Mouse (Mus musculus): ENCODE measurements around the gene Gm32687. TPM values are rescaled to one million over a fixed set of nuclear protein-coding genes. Genes with fewer than 3 reads are reported as not detected.
"Not testable (repeated sequence)": the region's sequence is repeated elsewhere in the genome, so short reads cannot be mapped to it uniquely, and the experiment has no call there.

Gm32687 gene
- not detected for polyA plus RNA-seq (2012; fragmentation: generic; extraction: Trizol)
- long read RNA-seq, experiment 1: 0 reads
- long read RNA-seq, experiment 2: 0 reads

DNA sequence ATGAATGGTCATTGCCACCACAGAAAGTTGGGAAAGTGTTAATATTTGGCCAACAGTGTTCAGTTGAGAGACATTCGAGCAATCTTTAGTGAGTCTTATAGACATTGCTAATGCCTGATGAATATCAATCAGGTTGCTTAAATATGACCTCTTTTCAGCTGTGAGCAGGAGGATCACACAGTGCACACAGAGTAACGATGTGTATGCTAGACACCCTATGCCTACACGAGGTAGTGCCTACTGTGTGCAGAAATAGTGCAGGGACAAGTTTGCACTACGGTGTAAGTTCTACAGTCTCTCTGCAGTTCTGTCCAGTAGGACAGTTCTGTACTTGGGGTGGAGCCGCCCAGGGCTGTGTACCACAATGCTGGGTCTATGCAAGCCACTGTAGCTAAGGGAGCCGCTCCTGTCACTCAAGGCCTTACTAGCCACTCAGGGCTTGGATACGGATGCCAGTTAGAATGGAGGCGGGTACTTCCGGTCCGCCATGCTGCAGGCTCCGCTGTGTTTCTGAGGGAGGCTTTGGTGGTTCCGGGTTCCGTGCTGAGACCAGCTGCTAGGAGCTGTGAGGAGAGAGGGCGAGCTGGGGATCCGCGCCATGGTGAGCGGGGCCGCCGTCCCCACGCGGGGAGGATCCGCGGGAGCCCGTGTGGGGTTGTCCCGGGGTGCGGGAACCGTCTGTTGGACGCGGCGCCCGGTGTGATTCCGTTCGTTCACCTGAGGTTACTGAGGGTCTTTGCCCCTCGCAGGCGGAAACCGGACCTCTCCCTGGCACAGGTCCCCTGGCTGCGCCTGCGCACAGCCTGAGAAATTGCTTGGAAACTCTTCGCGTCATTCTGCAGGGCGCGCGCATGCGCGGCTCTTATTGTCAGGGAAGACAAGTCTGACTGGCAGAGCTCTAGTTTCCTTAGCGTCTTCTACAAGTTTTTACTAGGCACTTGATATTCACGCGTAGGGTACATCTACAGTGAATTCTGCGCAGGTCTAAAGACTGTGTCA, at the start of gene Gm32687:
TSS of gene Gm32687 (plus strand) at position 526 of the 999 bp plus-strand sequence.
- H3K79me3 ChIP-seq (ENCODE audit: low read depth); H3K79me2 ChIP-seq (ENCODE audit: control insufficient read depth, insufficient read depth); H3K4me3 ChIP-seq (ENCODE audit: insufficient read depth, poor library complexity, severe bottlenecking); H3K27me3 ChIP-seq (ENCODE audit: control insufficient read depth, insufficient read depth, insufficient read length); H3K36me3 ChIP-seq (ENCODE audit: control insufficient read depth, insufficient read depth); H3ac ChIP-seq (ENCODE audit: control insufficient read depth, insufficient read length, low read depth): not testable (repeated sequence)

DNA sequence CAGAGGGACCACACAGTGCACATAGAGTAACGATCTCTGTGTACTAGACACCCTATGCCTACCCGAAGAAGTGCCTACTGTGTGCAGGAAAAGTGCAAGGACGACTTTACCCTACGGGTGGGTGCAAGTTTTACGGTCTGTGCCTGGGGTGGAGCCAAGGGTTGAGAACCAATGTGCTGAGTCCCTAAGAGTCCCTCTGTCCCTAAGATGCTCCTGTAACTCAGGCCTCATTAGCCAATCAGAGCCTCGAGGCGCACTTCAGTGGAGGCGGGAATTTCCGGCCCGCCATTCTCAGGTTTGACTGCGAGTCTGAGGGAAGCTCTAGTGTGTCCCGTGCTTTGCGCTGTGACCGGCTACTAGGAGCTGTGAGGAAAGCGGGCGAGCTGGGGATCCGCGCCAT, 17.5 kb upstream of the Gm32687 start:
- H3K4me3 ChIP-seq (ENCODE audit: insufficient read depth, poor library complexity, severe bottlenecking); H3K79me3 ChIP-seq (ENCODE audit: low read depth); H3K27me3 ChIP-seq (ENCODE audit: control insufficient read depth, insufficient read depth, insufficient read length); H3K36me3 ChIP-seq (ENCODE audit: control insufficient read depth, insufficient read depth); H3ac ChIP-seq (ENCODE audit: control insufficient read depth, insufficient read length, low read depth); H3K79me2 ChIP-seq (ENCODE audit: control insufficient read depth, insufficient read depth): not testable (repeated sequence)

DNA sequence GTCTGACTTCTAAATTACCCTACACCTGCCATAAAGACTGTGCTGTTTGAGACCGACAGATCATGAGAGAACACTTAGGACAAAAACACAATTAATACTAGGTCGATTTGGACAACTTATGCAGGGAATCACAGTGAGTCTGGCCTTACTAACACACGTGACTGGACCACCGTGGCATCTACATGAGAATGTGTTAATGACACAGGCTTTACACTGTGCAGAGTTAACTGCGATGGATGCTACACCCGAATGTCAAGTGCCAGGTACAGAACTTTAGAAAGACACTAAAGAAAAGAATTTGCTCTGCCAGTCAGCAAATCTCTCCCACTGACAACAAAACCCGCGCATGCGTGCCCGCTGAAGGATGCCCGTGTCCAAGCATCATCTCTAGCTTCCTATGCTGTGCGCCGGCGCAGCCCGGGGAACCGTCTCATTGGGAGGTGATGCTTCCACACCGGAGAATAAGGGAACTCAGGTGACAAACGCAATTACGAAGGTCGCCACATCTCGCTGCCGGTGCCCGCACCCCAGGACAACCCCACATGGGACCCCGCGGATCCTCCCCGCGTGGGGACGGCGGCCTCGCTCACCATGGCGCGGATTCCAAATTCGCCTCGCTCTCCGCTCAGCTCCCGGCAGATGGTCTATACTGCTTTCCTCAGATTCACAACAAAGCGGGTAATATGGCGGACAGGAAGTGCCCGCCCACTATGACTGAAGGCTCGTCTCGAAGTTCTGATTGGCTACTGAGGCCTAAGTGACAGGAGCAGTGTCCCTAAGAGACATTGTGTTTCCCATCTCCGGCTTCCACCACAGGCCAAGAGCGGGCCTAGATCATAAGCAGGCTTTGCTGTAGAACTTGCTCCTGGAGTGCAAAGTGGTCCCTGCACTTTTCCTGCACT, 66.4 kb downstream of the Gm32687 start, which contains the start of gene Zfp781:
TSS of gene Zfp781 (minus strand) at position 639 of the 902 bp plus-strand sequence.
- H3K4me3 ChIP-seq (ENCODE audit: insufficient read depth, poor library complexity, severe bottlenecking); H3K36me3 ChIP-seq (ENCODE audit: control insufficient read depth, insufficient read depth); H3K79me3 ChIP-seq (ENCODE audit: low read depth); H3ac ChIP-seq (ENCODE audit: control insufficient read depth, insufficient read length, low read depth); H3K27me3 ChIP-seq (ENCODE audit: control insufficient read depth, insufficient read depth, insufficient read length); H3K79me2 ChIP-seq (ENCODE audit: control insufficient read depth, insufficient read depth): not testable (repeated sequence)

Other genes starting within 250 kb of the Gm32687 start
- 20.8 TPM for gene Sirt6, start 236.1 kb upstream of the Gm32687 start, polyA plus RNA-seq (2012; fragmentation: generic; extraction: Trizol)
- gene Ankrd24, start 235.4 kb upstream of the Gm32687 start, polyA plus RNA-seq (2012; fragmentation: generic; extraction: Trizol): 8.5 TPM
- gene Gm10778, start 214.9 kb upstream of the Gm32687 start, polyA plus RNA-seq (2012; fragmentation: generic; extraction: Trizol): 0.56 TPM
- gene Zfp433, start 159.1 kb upstream of the Gm32687 start, polyA plus RNA-seq (2012; fragmentation: generic; extraction: Trizol): 0.94 TPM
- gene Gm3055, start 92.8 kb upstream of the Gm32687 start, polyA plus RNA-seq (2012; fragmentation: generic; extraction: Trizol): 0.61 TPM
- gene Gm4767, start 51.7 kb upstream of the Gm32687 start, polyA plus RNA-seq (2012; fragmentation: generic; extraction: Trizol): not detected
- 0.69 TPM for gene Zfp781, start 66.5 kb downstream of the Gm32687 start, polyA plus RNA-seq (2012; fragmentation: generic; extraction: Trizol)
- 1.0 TPM for gene Zfp873, start 184.2 kb downstream of the Gm32687 start, polyA plus RNA-seq (2012; fragmentation: generic; extraction: Trizol)
- gene BC024063, start 219.4 kb downstream of the Gm32687 start, polyA plus RNA-seq (2012; fragmentation: generic; extraction: Trizol): 0.75 TPM

Data from C2C12 (cell line).